Mouse (Mus musculus) urinary bladder, postnatal 25 days (tissue): ENCODE measurements around the gene Trim41.
"Not testable (repeated sequence)": the region's sequence is repeated elsewhere in the genome, so short reads cannot be mapped to it uniquely, and the experiment has no call there.

ENCODE experiments used
- DNase-seq: peaks from one replicate; pipeline ENCODE4 v3.0.0; 2022; ENCODE audit warnings: low spot score

Gene Trim41

GRCm38 (mm10) chr11:48816800-48817665 is at the start of gene Trim41:
TSS of gene Trim41 (minus strand) at chr11:48817353.
- DNase-seq: peak; percentile 98

- DNase-seq: no peak
Observed at GRCm38 (mm10) chr11:48866481-48866880, 49.3 kb upstream of the Trim41 start.

GRCm38 (mm10) chr11:48863808-48864207 is 46.7 kb upstream of the Trim41 start:
- DNase-seq: no peak

GRCm38 (mm10) chr11:48862784-48863319 is 45.7 kb upstream of the Trim41 start:
- no peak for DNase-seq

GRCm38 (mm10) chr11:48859014-48859413 is 41.9 kb upstream of the Trim41 start:
- DNase-seq: no peak

- peak; percentile 87 for DNase-seq
Observed at GRCm38 (mm10) chr11:48853474-48854180, 36.5 kb upstream of the Trim41 start.

GRCm38 (mm10) chr11:48852624-48853473 is 35.7 kb upstream of the Trim41 start:
- DNase-seq: no peak

- no peak for DNase-seq
Observed at GRCm38 (mm10) chr11:48852190-48852589, 35.0 kb upstream of the Trim41 start.

- DNase-seq: no peak
Observed at GRCm38 (mm10) chr11:48851270-48851995, 34.3 kb upstream of the Trim41 start.

GRCm38 (mm10) chr11:48850240-48850639 is 33.1 kb upstream of the Trim41 start:
- DNase-seq: no peak

GRCm38 (mm10) chr11:48846881-48847280 is 29.7 kb upstream of the Trim41 start:
- no peak for DNase-seq

- not testable (repeated sequence) for DNase-seq
Observed at GRCm38 (mm10) chr11:48846362-48846761, 29.2 kb upstream of the Trim41 start.

GRCm38 (mm10) chr11:48845244-48845815 is 28.2 kb upstream of the Trim41 start:
- DNase-seq: no peak

- DNase-seq: no peak
Observed at GRCm38 (mm10) chr11:48844309-48844708, 27.2 kb upstream of the Trim41 start.

GRCm38 (mm10) chr11:48843202-48843601 is 26.0 kb upstream of the Trim41 start:
- DNase-seq: no peak

- DNase-seq: no peak
Observed at GRCm38 (mm10) chr11:48842378-48842792, 25.2 kb upstream of the Trim41 start.

GRCm38 (mm10) chr11:48841213-48841612 is 24.1 kb upstream of the Trim41 start:
- no peak for DNase-seq

- DNase-seq: no peak
Observed at GRCm38 (mm10) chr11:48840805-48841204, 23.7 kb upstream of the Trim41 start.

GRCm38 (mm10) chr11:48838879-48839680 is 21.9 kb upstream of the Trim41 start:
- no peak for DNase-seq

- no peak for DNase-seq
Observed at GRCm38 (mm10) chr11:48838181-48838797, 21.1 kb upstream of the Trim41 start.
